7 mouse cellular contexts compared by ENCODE assay signal in genomic region chr3:152396278-152396987, GRCm38 (mm10). TPM values are rescaled to one million over a fixed set of nuclear protein-coding genes. Genes with fewer than 3 reads are reported as not detected.
A peak's percentile ranks its signal among the peaks of the same experiment; 100 is the strongest.
DNase-seq lines count a peak whose midpoint lies in the region; ATAC-seq lines count a peak whose summit lies in the region.

No protein-coding gene starts in this region.

- no peaks in the 10 kb centered on the region for H3K9me3 ChIP-seq in intestine, embryonic 15.5 days
- H3K9me3 ChIP-seq in midbrain, embryonic 10.5 days (replicated peaks), result no peaks in the 10 kb centered on the region

- peak; percentile 91 for ATAC-seq in intestine, embryonic 15.5 days

- H3K4me3 ChIP-seq in intestine, embryonic 15.5 days (replicated peaks), result peak overlapping the region; percentile 89
- H3K4me3 ChIP-seq in midbrain, embryonic 10.5 days, result peak overlapping the region; percentile 84

- H3K27me3 ChIP-seq in intestine, embryonic 15.5 days (replicated peaks), result no peaks in the 10 kb centered on the region
- H3K27me3 ChIP-seq in midbrain, embryonic 10.5 days (ENCODE audit: low read depth, poor library complexity, severe bottlenecking), result no peaks in the 10 kb centered on the region

- DNase-seq in adrenal gland, adult (ENCODE audit: inconsistent age in 2 of 2, low spot score in 1 of 2), result peak; percentile 98 to 100
- peak; percentile 95 for DNase-seq in embryo, embryonic 10.5 days (ENCODE audit: low spot score)
- DNase-seq in gastrocnemius, postnatal 25 days, result peak; percentile 95
- peak; percentile 96 to 98 for DNase-seq in left cerebral cortex, postnatal 25 days (ENCODE audit: low spot score in 2 of 2)
- DNase-seq in midbrain, embryonic 10.5 days (ENCODE audit: low spot score), result peak; percentile 97
- DNase-seq in right cerebral cortex, postnatal 4 days, result peak; percentile 97

- intact Hi-C loops in left cerebral cortex, postnatal 25 days (cut with DNase I), result loop anchor here (2.0 to 5.0 kb wide), 3 partner anchors 80 to 351 kb away; partner anchors contain the start of gene Ak5

- H3K4me2 ChIP-seq in intestine, embryonic 15.5 days (replicated peaks), result peak overlapping the region; percentile 58

- peak overlapping the region; percentile 86 for H3K9ac ChIP-seq in intestine, embryonic 15.5 days

- WGBS in intestine, embryonic 15.5 days, result under 1% methylated on average over 91 of the region's 102 CpGs
- WGBS in midbrain, embryonic 10.5 days, result under 1% methylated on average over 88 of the region's 102 CpGs

- H3K4me1 ChIP-seq in intestine, embryonic 15.5 days (replicated peaks), result peaks cover 15% of the 10 kb centered on the region
- H3K4me1 ChIP-seq in midbrain, embryonic 10.5 days, result peaks cover 29% of the 10 kb centered on the region

- 0 out of 2 replicates have a peak, but pooled peaks cover 2% of the 10 kb centered on the region for H3K36me3 ChIP-seq in intestine, embryonic 15.5 days
- H3K36me3 ChIP-seq in midbrain, embryonic 10.5 days, result peaks cover 31% of the 10 kb centered on the region

- H3K27ac ChIP-seq in intestine, embryonic 15.5 days, result peak overlapping the region; percentile 99
- peak overlapping the region; percentile 99 for H3K27ac ChIP-seq in midbrain, embryonic 10.5 days (replicated peaks)

RNA-seq across cellular contexts. Expression of gene Zzz3, which starts 1.2 kb away (rescaled TPM):
- 10 to 100 TPM; 15.3 to 16.1 TPM for total RNA-seq in gastrocnemius, postnatal 25 days (2021)
- polyA plus RNA-seq in intestine, embryonic 15.5 days (2015; fragmentation: Nextera tagmentation; extraction: Ambion mirVana), result 39.3 and 39.8 TPM in 2 replicates
- 10 to 100 TPM; 41.2 to 43.7 TPM for total RNA-seq in left cerebral cortex, postnatal 25 days (2021)
- 53.3 and 54.6 TPM in 2 replicates for polyA plus RNA-seq in midbrain, embryonic 10.5 days (2016; fragmentation: Nextera tagmentation; extraction: Ambion mirVana)

RNA-seq across cellular contexts. Expression of gene Usp33, which starts 50.2 kb away (rescaled TPM):
- 10 to 100 TPM; 17.6 to 22.9 TPM for total RNA-seq in gastrocnemius, postnatal 25 days (2021)
- polyA plus RNA-seq in intestine, embryonic 15.5 days (2015; fragmentation: Nextera tagmentation; extraction: Ambion mirVana), result 45.3 and 51.1 TPM in 2 replicates
- total RNA-seq in left cerebral cortex, postnatal 25 days (2021), result 100 to 1,000 TPM; 129 to 138 TPM
- 47.2 and 58.8 TPM in 2 replicates for polyA plus RNA-seq in midbrain, embryonic 10.5 days (2016; fragmentation: Nextera tagmentation; extraction: Ambion mirVana)

RNA-seq across cellular contexts. Expression of gene Miga1, which starts 56.2 kb away (rescaled TPM):
- total RNA-seq in gastrocnemius, postnatal 25 days (2021), result 1 to 10 TPM; 4.8 to 5.7 TPM
- polyA plus RNA-seq in intestine, embryonic 15.5 days (2015; fragmentation: Nextera tagmentation; extraction: Ambion mirVana), result 15.3 and 17.4 TPM in 2 replicates
- total RNA-seq in left cerebral cortex, postnatal 25 days (2021), result 10 to 100 TPM; 71.7 to 84.0 TPM
- polyA plus RNA-seq in midbrain, embryonic 10.5 days (2016; fragmentation: Nextera tagmentation; extraction: Ambion mirVana), result 17.1 and 18.2 TPM in 2 replicates

Comparison
In these comparisons a context has a peak if more than half of its experiments do, and no peak if none do; other contexts are left out.
1. Peak in every context shown above with its lines: DNase-seq, ATAC-seq, H3K4me3 ChIP-seq and H3K27ac ChIP-seq.
2. RNA of gene Usp33, which starts 50.2 kb away (total RNA-seq): 129 to 138 TPM in left cerebral cortex, postnatal 25 days; 17.6 to 22.9 TPM in gastrocnemius, postnatal 25 days; every median in the first group is over 4 times any median in the second.
3. RNA of gene Miga1, which starts 56.2 kb away (total RNA-seq): 71.7 to 84.0 TPM in left cerebral cortex, postnatal 25 days; 4.8 to 5.7 TPM in gastrocnemius, postnatal 25 days; every median in the first group is over 10 times any median in the second.